ENCODE assay signal across 26 mouse cellular contexts in the genomic region with DNA sequence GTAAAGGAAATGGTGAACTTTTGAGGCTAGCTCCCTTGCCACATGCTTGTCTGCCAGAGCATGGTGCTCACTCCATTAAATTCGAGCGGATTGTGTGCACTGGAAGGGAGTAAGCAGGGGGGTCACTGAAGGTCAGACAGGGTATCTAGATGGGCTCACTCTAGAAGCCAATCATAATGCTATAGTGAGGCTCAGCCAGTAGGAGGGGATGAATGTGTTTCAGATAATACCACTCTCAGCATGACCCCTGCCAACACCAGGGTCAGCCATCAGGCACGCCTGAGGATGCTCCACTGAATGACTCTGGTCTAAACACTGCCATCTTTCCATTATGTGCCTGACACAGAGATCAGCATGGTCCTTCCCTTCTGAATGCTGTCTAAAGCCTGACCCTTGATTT.
DNase-seq lines count a peak whose midpoint lies in the region; ATAC-seq lines count a peak whose summit lies in the region.
"Had no signal": no experiment of that assay in that cellular context is flagged by ENCODE, and none has a peak within 500 bp of the region (broad histone marks: within the 10 kb centered on the region; RNA-seq: fewer than 3 reads in every experiment).

No protein-coding gene starts in this region.

- no peak overlapping the region for H3K4me2 ChIP-seq in hindbrain, embryonic 12.5 days (replicated peaks)
- no peak overlapping the region for H3K4me2 ChIP-seq in hindbrain, embryonic 13.5 days
- no peak overlapping the region for H3K4me2 ChIP-seq in midbrain, embryonic 12.5 days (replicated peaks)
- H3K4me2 ChIP-seq in midbrain, embryonic 15.5 days, result no peak overlapping the region
- H3K4me2 ChIP-seq: embryonic facial prominence, embryonic 15.5 days; limb, embryonic 12.5 days had no signal

- 18% methylated on average over 3 of the region's 3 CpGs for WGBS in hindbrain, embryonic 12.5 days
- WGBS in hindbrain, embryonic 13.5 days, result 13% methylated on average over 3 of the region's 3 CpGs
- 16% methylated on average over 3 of the region's 3 CpGs for WGBS in midbrain, embryonic 12.5 days
- WGBS in midbrain, embryonic 15.5 days, result 25% methylated on average over 3 of the region's 3 CpGs

- 0 out of 2 replicates have a peak, but pooled peaks have one; percentile 54 for ATAC-seq in hindbrain, embryonic 12.5 days (ENCODE audit: low FRiP score)
- no peak for ATAC-seq in hindbrain, embryonic 13.5 days (ENCODE audit: low FRiP score)
- ATAC-seq in midbrain, embryonic 12.5 days (ENCODE audit: low FRiP score, low read depth), result peak; percentile 44; the same call in 1 of the 2 replicates
- no peak for ATAC-seq in midbrain, embryonic 15.5 days (replicated peaks)
- ATAC-seq: activated CD4-positive, CD25-positive, alpha-beta regulatory T cell, adult 4 months; forebrain, embryonic 14.5 days; intestine, postnatal 0 days had no signal

- H3K9ac ChIP-seq in hindbrain, embryonic 12.5 days, result no peak overlapping the region
- no peak overlapping the region for H3K9ac ChIP-seq in hindbrain, embryonic 13.5 days
- no peak overlapping the region for H3K9ac ChIP-seq in midbrain, embryonic 12.5 days (replicated peaks)
- no peak overlapping the region for H3K9ac ChIP-seq in midbrain, embryonic 15.5 days
- H3K9ac ChIP-seq: embryonic facial prominence, embryonic 15.5 days; limb, embryonic 12.5 days had no signal

- no peaks in the 10 kb centered on the region for H3K27me3 ChIP-seq in hindbrain, embryonic 12.5 days
- no peaks in the 10 kb centered on the region for H3K27me3 ChIP-seq in hindbrain, embryonic 13.5 days
- H3K27me3 ChIP-seq in midbrain, embryonic 12.5 days, result no peaks in the 10 kb centered on the region
- H3K27me3 ChIP-seq in midbrain, embryonic 15.5 days (replicated peaks), result no peaks in the 10 kb centered on the region
- H3K27me3 ChIP-seq: embryonic facial prominence, embryonic 15.5 days; limb, embryonic 12.5 days had no signal

- peak; percentile 16 for DNase-seq in embryo, embryonic 11 days
- no peak for DNase-seq in gastrocnemius, postnatal 4 days (ENCODE audit: low spot score in 2 of 2)
- DNase-seq in yolk sac, embryonic 10.5 days (ENCODE audit: low spot score), result no peak
- DNase-seq: adrenal gland, adult 2 months; B cell, adult 2 months; cerebellum, adult 2 months; cerebellum, postnatal 25 days; gastrocnemius, postnatal 14 days; heart, adult 11 months; heart, postnatal 4 days; kidney, adult 9 months; kidney, postnatal 10 days; lung, postnatal 36 days; right cerebral cortex, postnatal 25 days; spleen, adult 18-20 months; thymus, postnatal 14 days had no signal

- no peaks in the 10 kb centered on the region for H3K9me3 ChIP-seq in hindbrain, embryonic 12.5 days (replicated peaks)
- no peaks in the 10 kb centered on the region for H3K9me3 ChIP-seq in hindbrain, embryonic 13.5 days
- H3K9me3 ChIP-seq in midbrain, embryonic 12.5 days, result no peaks in the 10 kb centered on the region
- no peaks in the 10 kb centered on the region for H3K9me3 ChIP-seq in midbrain, embryonic 15.5 days
- H3K9me3 ChIP-seq: embryonic facial prominence, embryonic 15.5 days; heart, embryonic 10.5 days; limb, embryonic 12.5 days had no signal

- H3K36me3 ChIP-seq in hindbrain, embryonic 12.5 days, result no peaks in the 10 kb centered on the region
- H3K36me3 ChIP-seq in hindbrain, embryonic 13.5 days, result no peaks in the 10 kb centered on the region
- H3K36me3 ChIP-seq in midbrain, embryonic 12.5 days, result no peaks in the 10 kb centered on the region
- no peaks in the 10 kb centered on the region for H3K36me3 ChIP-seq in midbrain, embryonic 15.5 days (replicated peaks)
- H3K36me3 ChIP-seq: embryonic facial prominence, embryonic 15.5 days; heart, embryonic 10.5 days; limb, embryonic 12.5 days had no signal

- no peaks in the 10 kb centered on the region for H3K4me1 ChIP-seq in hindbrain, embryonic 12.5 days
- H3K4me1 ChIP-seq in hindbrain, embryonic 13.5 days (replicated peaks), result no peaks in the 10 kb centered on the region; the same call in 1 of the 2 replicates
- no peaks in the 10 kb centered on the region for H3K4me1 ChIP-seq in midbrain, embryonic 12.5 days
- H3K4me1 ChIP-seq in midbrain, embryonic 15.5 days, result no peaks in the 10 kb centered on the region
- H3K4me1 ChIP-seq: embryonic facial prominence, embryonic 15.5 days; heart, embryonic 10.5 days; limb, embryonic 12.5 days had no signal

- no peak overlapping the region for H3K4me3 ChIP-seq in hindbrain, embryonic 12.5 days
- no peak overlapping the region for H3K4me3 ChIP-seq in hindbrain, embryonic 13.5 days
- no peak overlapping the region for H3K4me3 ChIP-seq in midbrain, embryonic 12.5 days
- no peak overlapping the region for H3K4me3 ChIP-seq in midbrain, embryonic 15.5 days
- H3K4me3 ChIP-seq: embryonic facial prominence, embryonic 15.5 days; heart, embryonic 10.5 days; limb, embryonic 12.5 days had no signal

- no peak overlapping the region for H3K27ac ChIP-seq in hindbrain, embryonic 12.5 days
- H3K27ac ChIP-seq in hindbrain, embryonic 13.5 days, result no peak overlapping the region
- H3K27ac ChIP-seq in midbrain, embryonic 12.5 days (replicated peaks), result no peak overlapping the region
- no peak overlapping the region for H3K27ac ChIP-seq in midbrain, embryonic 15.5 days
- H3K27ac ChIP-seq: embryonic facial prominence, embryonic 15.5 days; heart, embryonic 10.5 days; limb, embryonic 12.5 days had no signal

Comparison
In these comparisons a context has a peak if more than half of its experiments do, and no peak if none do; other contexts are left out.
1. ATAC-seq: peak in hindbrain, embryonic 12.5 days (single experiment) and midbrain, embryonic 12.5 days (single experiment); none in hindbrain, embryonic 13.5 days (single experiment) and midbrain, embryonic 15.5 days (single experiment).